Mouse (Mus musculus): ENCODE data around the gene Zfp213.
"Not testable (repeated sequence)": the region's sequence is repeated elsewhere in the genome, so short reads cannot be mapped to it uniquely, and the experiment has no call there.

GRCm38 (mm10) chr17:23595139-23595538 lies 31.1 kb upstream of the Zfp213 start:
- not testable (repeated sequence) for TF ChIP-seq CTCF (IDR thresholded peaks at IDR 0.05; ENCODE audit: control insufficient read depth, insufficient read depth, insufficient read length); MAX (IDR thresholded peaks at IDR 0.05); MYOG (IDR thresholded peaks at IDR 0.05; ENCODE audit: control insufficient read depth, extremely low read depth, insufficient read length); FOSL1 (IDR thresholded peaks at IDR 0.05; ENCODE audit: insufficient read depth, low read length, poor library complexity, severe bottlenecking); USF1 (IDR thresholded peaks at IDR 0.05; ENCODE audit: low read depth)
